Mouse (Mus musculus) heart, adult 2 months (tissue): ENCODE results near the gene Hmgn1.

ENCODE experiments used
- EP300 ChIP-seq: fragments of 200-500 bp; IDR thresholded peaks from 2 replicates; pipeline ENCODE4 v1.6.1; 2011; ENCODE audit warnings: low read depth, low read length, control low read depth; ENCODE audit not compliant: insufficient read depth
- POLR2A ChIP-seq: fragments of 200-500 bp; IDR thresholded peaks from 2 replicates; pipeline ENCODE4 v1.6.1; 2011; ENCODE audit warnings: mild to moderate bottlenecking, low read depth, low read length, control low read depth; ENCODE audit not compliant: insufficient read depth

GRCm38 (mm10) chr16:96080524-96080923 is 47.0 kb downstream of the Hmgn1 start:
- TF ChIP-seq POLR2A, result no peak
- TF ChIP-seq EP300, result no peak
